Mouse (Mus musculus) MEL (cell line): ENCODE measurements around the gene Cyp51. TPM values are rescaled to one million over a fixed set of nuclear protein-coding genes. Genes with fewer than 3 reads are reported as not detected.
"Not testable (repeated sequence)": the region's sequence is repeated elsewhere in the genome, so short reads cannot be mapped to it uniquely, and the experiment has no call there.

Experiments
- DNase-seq: peaks from one replicate; pipeline ENCODE4 v3.0.0; 2011; ENCODE audit warnings: low read depth, low spot score
- H3K27ac ChIP-seq: 2 replicates; pipeline ENCODE4 v1.5.1; 2012; ENCODE audit warnings: low read depth, mild to moderate bottlenecking, control low read depth, low read length, moderate library complexity; ENCODE audit not compliant: control insufficient read depth
- H3K27me3 ChIP-seq, 2 experiments: fragments of 150-350 bp in 1 of 2; sonication (generic) in 1 of 2; 2 replicates each; pipeline ENCODE4 v1.6.1; 2012; ENCODE audit warnings: low read length in 2 of 2, mild to moderate bottlenecking in 2 of 2, improper control_type of control experiment in 1 of 2, moderate library complexity in 1 of 2; ENCODE audit not compliant: insufficient read depth in 2 of 2, control insufficient read depth in 1 of 2
- H3K36me3 ChIP-seq, 2 experiments: 2 replicates each; pipeline ENCODE4 v1.6.1; 2012 to 2014; ENCODE audit warnings: low read length in 2 of 2, improper control_type of control experiment in 1 of 2, inconsistent platforms in 1 of 2, mild to moderate bottlenecking in 1 of 2; ENCODE audit not compliant: insufficient read depth in 2 of 2, control insufficient read depth in 1 of 2
- H3K4me1 ChIP-seq, 2 experiments: fragments of 150-350 bp in 1 of 2; sonication (generic) in 1 of 2; 2 replicates each; pipeline ENCODE4 v1.6.1; 2012; ENCODE audit warnings: low read length in 2 of 2, improper control_type of control experiment in 1 of 2, mild to moderate bottlenecking in 1 of 2; ENCODE audit not compliant: insufficient read depth in 2 of 2, control insufficient read depth in 1 of 2
- H3K4me3 ChIP-seq, 2 experiments: fragments of 150-350 bp in 1 of 2; sonication (generic) in 1 of 2; 2 replicates each; pipeline ENCODE4 v1.5.1; 2012; ENCODE audit warnings: low read depth in 2 of 2, low read length in 2 of 2, mild to moderate bottlenecking in 2 of 2, moderate library complexity in 2 of 2, control low read depth in 1 of 2, improper control_type of control experiment in 1 of 2; ENCODE audit not compliant: control insufficient read depth in 1 of 2, insufficient read depth in 1 of 2
- H3K79me2 ChIP-seq: 2 replicates; pipeline ENCODE4 v1.6.1; 2012; ENCODE audit warnings: mild to moderate bottlenecking, low read length, moderate library complexity; ENCODE audit not compliant: control insufficient read depth, poor library complexity, insufficient read depth
- H3K9ac ChIP-seq: 2 replicates; pipeline ENCODE4 v1.6.1; 2012; ENCODE audit warnings: low read depth, mild to moderate bottlenecking, control low read depth, low read length, moderate library complexity; ENCODE audit not compliant: control insufficient read depth, poor library complexity, severe bottlenecking
- H3K9me3 ChIP-seq: fragments of 150-350 bp; sonication (generic); replicated peaks from 2 replicates; pipeline ENCODE4 v1.6.1; 2012; ENCODE audit warnings: mild to moderate bottlenecking, low read length, improper control_type of control experiment, moderate library complexity; ENCODE audit not compliant: insufficient read depth
- BHLHE40 ChIP-seq: IDR thresholded peaks from 2 replicates; pipeline ENCODE4 v1.6.1; 2012; ENCODE audit warnings: low read depth, mild to moderate bottlenecking, inconsistent platforms, low read length, improper control_type of control experiment, borderline replicate concordance
- CHD1 ChIP-seq: IDR thresholded peaks from 2 replicates; pipeline ENCODE4 v1.6.1; 2012; ENCODE audit warnings: low read depth, mild to moderate bottlenecking, inconsistent platforms, low read length, improper control_type of control experiment
- CHD2 ChIP-seq: IDR thresholded peaks from 2 replicates; pipeline ENCODE4 v1.6.1; 2011; ENCODE audit warnings: low read length, improper control_type of control experiment
- CTCF ChIP-seq, 3 experiments: IDR thresholded peaks in 2 of 3; conservative IDR thresholded peaks in 1 of 3; 2 replicates each; pipeline ENCODE4 v1.5.1; 2011 to 2012; ENCODE audit warnings: low read length in 3 of 3, low read depth in 2 of 3, mild to moderate bottlenecking in 2 of 3, improper control_type of control experiment in 1 of 3, inconsistent platforms in 1 of 3, mixed read lengths in 1 of 3, moderate library complexity in 1 of 3; ENCODE audit not compliant: control insufficient read depth in 1 of 3, insufficient read depth in 1 of 3, poor library complexity in 1 of 3, severe bottlenecking in 1 of 3
- EP300 ChIP-seq, 2 experiments: IDR thresholded peaks; 2 replicates each; pipeline ENCODE4 v1.6.1; 2011; ENCODE audit warnings: improper control_type of control experiment in 2 of 2, low read length in 2 of 2, low read depth in 1 of 2, mild to moderate bottlenecking in 1 of 2
- HCFC1 ChIP-seq: IDR thresholded peaks from 2 replicates; pipeline ENCODE4 v1.6.1; 2012; ENCODE audit warnings: low read depth, mild to moderate bottlenecking, inconsistent platforms, low read length, improper control_type of control experiment, moderate library complexity
- JUND ChIP-seq: IDR thresholded peaks from 2 replicates; pipeline ENCODE4 v1.6.1; 2011; ENCODE audit warnings: low read depth, mild to moderate bottlenecking, improper control_type of control experiment, low read length
- MAFK ChIP-seq: IDR thresholded peaks from 2 replicates; pipeline ENCODE4 v1.6.1; 2011; ENCODE audit warnings: low read depth, mild to moderate bottlenecking, low read length, improper control_type of control experiment, borderline replicate concordance
- MAZ ChIP-seq: IDR thresholded peaks from 2 replicates; pipeline ENCODE4 v1.6.1; 2012; ENCODE audit warnings: low read depth, mild to moderate bottlenecking, inconsistent platforms, low read length, improper control_type of control experiment
- MYB ChIP-seq: IDR thresholded peaks from 2 replicates; pipeline ENCODE4 v1.6.1; 2011; ENCODE audit warnings: mild to moderate bottlenecking, low read depth, low read length, improper control_type of control experiment
- NELFE ChIP-seq: IDR thresholded peaks from 2 replicates; pipeline ENCODE4 v1.6.1; 2011; ENCODE audit warnings: low read depth, low read length, improper control_type of control experiment
- POLR2AphosphoS2 ChIP-seq: IDR thresholded peaks from 2 replicates; pipeline ENCODE4 v1.6.1; 2011; ENCODE audit warnings: low read length, improper control_type of control experiment
- RCOR1 ChIP-seq: IDR thresholded peaks from 2 replicates; pipeline ENCODE4 v1.6.1; 2012; ENCODE audit warnings: low read depth, mild to moderate bottlenecking, inconsistent platforms, low read length, improper control_type of control experiment
- TCF12 ChIP-seq: IDR thresholded peaks from 2 replicates; pipeline ENCODE4 v1.6.1; 2014; ENCODE audit warnings: low read depth, mild to moderate bottlenecking, inconsistent platforms, low read length, improper control_type of control experiment, moderate library complexity
- ZC3H11A ChIP-seq: IDR thresholded peaks from 2 replicates; pipeline ENCODE4 v1.6.1; 2012; ENCODE audit warnings: low read depth, mild to moderate bottlenecking, inconsistent platforms, low read length, improper control_type of control experiment
- ZKSCAN1 ChIP-seq: IDR thresholded peaks from 2 replicates; pipeline ENCODE4 v1.6.1; 2012; ENCODE audit warnings: low read depth, mild to moderate bottlenecking, inconsistent platforms, low read length, improper control_type of control experiment, moderate library complexity
- ZMIZ1 ChIP-seq: IDR thresholded peaks from 2 replicates; pipeline ENCODE4 v1.6.1; 2012; ENCODE audit warnings: low read depth, mild to moderate bottlenecking, inconsistent platforms, low read length, improper control_type of control experiment, moderate library complexity
- polyA plus RNA-seq, 2 experiments: library from polyadenylated mRNA; stranded (reverse) in 1 of 2; unstranded in 1 of 2; fragments of >175 nt in 1 of 2; fragments of >200 nt in 1 of 2; gene quantifications; 2 replicates each; pipeline versions ENCODE4 v1.2.1 to v1.2.4; 2012; ENCODE audit warnings: low replicate concordance in 2 of 2, low read depth in 1 of 2; ENCODE audit not compliant: insufficient read length in 2 of 2, insufficient read depth in 1 of 2, missing spikeins in 1 of 2
- total RNA-seq: library from RNA; depleted of rRNA; stranded (reverse); fragments of 300-350 nt; gene quantifications from 2 replicates; pipeline ENCODE4 v1.2.3, GENCODE M21; 2012

Gene Cyp51
- total and polyA plus RNA-seq, 3 experiments = 39.0 to 54.7 TPM; not detected in 1

- no peak for TF ChIP-seq CTCF (IDR thresholded peaks at IDR 0.05 in 2 of 3, conservative IDR thresholded peaks at IDR 0.05 in 1 of 3; ENCODE audit: control insufficient read depth in 1 of 3, insufficient read depth in 1 of 3, low read depth in 2 of 3, low read length in 3 of 3, poor library complexity in 1 of 3, severe bottlenecking in 1 of 3)
- TF ChIP-seq RCOR1 = no peak
- peak; percentile 45; the same call in 1 of the 2 replicates for TF ChIP-seq ZMIZ1
- no peak for TF ChIP-seq ZC3H11A
Observed at GRCm38 (mm10) chr5:4104341-4105040, at the start of gene Cyp51 (continued).

DNA sequence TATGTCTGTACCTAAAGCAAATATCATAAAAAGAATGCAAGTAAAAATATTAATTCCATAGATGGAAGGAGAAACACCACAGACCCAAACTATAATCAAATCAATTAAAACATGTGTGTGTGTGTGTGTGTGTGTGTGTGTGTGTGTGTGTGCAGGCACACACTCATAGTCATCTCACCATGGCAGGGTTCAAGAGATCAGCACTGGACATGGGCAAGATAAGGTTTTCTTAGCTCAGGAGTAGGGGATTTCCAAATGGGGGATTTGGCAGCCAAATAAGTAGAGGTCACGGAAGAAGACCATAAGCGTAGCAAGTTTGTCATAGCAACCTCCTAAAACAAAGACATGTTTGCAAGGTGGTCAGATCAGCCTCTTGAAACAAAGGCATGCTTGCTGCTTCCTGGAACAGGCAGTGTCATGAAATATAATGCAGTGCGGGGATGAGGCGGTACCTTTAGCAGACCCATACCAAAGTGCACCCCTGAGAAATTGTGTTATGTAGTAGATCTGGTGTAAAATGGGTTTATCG, 8.1 kb upstream of the Cyp51 start:
- H3K4me3 ChIP-seq = no peak overlapping the region
- no peak overlapping the region for H3K27ac ChIP-seq
- H3K9ac ChIP-seq = no peak overlapping the region
- TF ChIP-seq MAFK = no peak
- no peak for TF ChIP-seq POLR2AphosphoS2
- no peak for TF ChIP-seq MAZ
- TF ChIP-seq HCFC1 = no peak
- no peak for TF ChIP-seq BHLHE40
- no peak for TF ChIP-seq JUND
- TF ChIP-seq EP300 (IDR thresholded peaks at IDR 0.05; ENCODE audit: low read depth in 1 of 2, low read length in 2 of 2) = no peak
- TF ChIP-seq ZC3H11A = no peak
- TF ChIP-seq CHD2 = no peak
- TF ChIP-seq NELFE = no peak
- no peak for TF ChIP-seq TCF12
- TF ChIP-seq ZKSCAN1 = no peak
- no peak for TF ChIP-seq MYB
- TF ChIP-seq CHD1 = no peak
- no peak for DNase-seq
- no peaks in the 10 kb centered on the region for H3K27me3 ChIP-seq
- no peaks in the 10 kb centered on the region for H3K79me2 ChIP-seq
- H3K36me3 ChIP-seq = peaks cover 0 to 7% of the 10 kb centered on the region in 2 experiments; a peak in 2 of 4 replicates
- H3K9me3 ChIP-seq = no peaks in the 10 kb centered on the region
- H3K4me1 ChIP-seq = peaks cover 0 to 3% of the 10 kb centered on the region in 2 experiments; a peak in 1 of 4 replicates

DNA sequence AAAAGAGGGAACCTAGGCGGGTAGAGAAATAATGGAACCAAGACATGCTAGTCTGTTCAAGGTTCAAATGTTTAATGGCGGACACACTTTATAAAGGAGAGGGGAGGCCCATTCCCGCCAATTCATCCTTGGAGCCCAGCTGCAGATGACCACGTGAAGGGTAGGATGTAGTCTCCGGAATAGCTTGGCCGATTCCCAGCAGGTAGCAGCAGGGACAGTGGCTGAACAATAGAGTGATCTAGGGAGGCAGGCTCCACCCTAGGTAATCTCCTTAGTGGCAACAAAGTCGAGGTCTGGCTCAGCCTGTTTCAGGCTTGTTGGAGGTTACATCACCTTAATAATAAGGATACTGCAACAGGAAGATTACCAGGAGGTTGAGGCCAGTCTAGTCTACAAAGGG, 2.5 kb upstream of the Cyp51 start:
- DNase-seq, H3K27me3 ChIP-seq, H3K36me3 ChIP-seq, H3K79me2 ChIP-seq, H3K9ac ChIP-seq, H3K4me1 ChIP-seq, H3K4me3 ChIP-seq, H3K27ac ChIP-seq, H3K9me3 ChIP-seq: not testable (repeated sequence)
